Mouse (Mus musculus) cerebellum, adult 9-11 months (tissue): Measurements from ENCODE around the gene Cngb1.

Source experiments
- DNase-seq: peaks from one replicate; pipeline ENCODE4 v3.0.0; 2022

The Cngb1 gene

GRCm38 (mm10) chr8:95306431-95306830 lies at the start of gene Cngb1:
Gene Cngb1 (minus strand): TSS chr8:95306585.
- no peak for DNase-seq

GRCm38 (mm10) chr8:95354606-95355005 lies 48.2 kb upstream of the Cngb1 start:
- DNase-seq, result no peak

- peak; percentile 28 for DNase-seq
These were observed 46.8 kb upstream of the Cngb1 start for GRCm38 (mm10) chr8:95352871-95353866.

- DNase-seq, result peak; percentile 30
These were observed 45.9 kb upstream of the Cngb1 start, which contains the start of gene Mmp15 for GRCm38 (mm10) chr8:95352151-95352870. Gene Mmp15 (plus strand): TSS chr8:95352268.

GRCm38 (mm10) chr8:95351461-95351860 lies 45.1 kb upstream of the Cngb1 start:
- no peak for DNase-seq

GRCm38 (mm10) chr8:95348811-95349630 lies 42.6 kb upstream of the Cngb1 start:
- DNase-seq, result peak; percentile 38

GRCm38 (mm10) chr8:95348356-95348755 lies 42.0 kb upstream of the Cngb1 start:
- no peak for DNase-seq

GRCm38 (mm10) chr8:95346643-95347545 lies 40.5 kb upstream of the Cngb1 start:
- no peak for DNase-seq

GRCm38 (mm10) chr8:95344668-95345067 lies 38.3 kb upstream of the Cngb1 start:
- DNase-seq, result no peak

GRCm38 (mm10) chr8:95341721-95342120 lies 35.3 kb upstream of the Cngb1 start:
- no peak for DNase-seq

GRCm38 (mm10) chr8:95336363-95336762 lies 30.0 kb upstream of the Cngb1 start:
- no peak for DNase-seq

GRCm38 (mm10) chr8:95335706-95336105 lies 29.3 kb upstream of the Cngb1 start:
- no peak for DNase-seq

GRCm38 (mm10) chr8:95332437-95333199 lies 26.2 kb upstream of the Cngb1 start:
- DNase-seq, result no peak

GRCm38 (mm10) chr8:95331720-95332436 lies 25.5 kb upstream of the Cngb1 start, which contains the start of the genes Zfp319 and Usb1:
Gene Zfp319 (minus strand): TSS chr8:95331950.
Gene Usb1 (plus strand): TSS chr8:95332284.
- peak; percentile 92 for DNase-seq

- no peak for DNase-seq
These were observed 24.9 kb upstream of the Cngb1 start for GRCm38 (mm10) chr8:95331156-95331719.

- DNase-seq, result no peak
These were observed 24.0 kb upstream of the Cngb1 start for GRCm38 (mm10) chr8:95330367-95330766.

- no peak for DNase-seq
These were observed 21.6 kb upstream of the Cngb1 start for GRCm38 (mm10) chr8:95327866-95328465.

GRCm38 (mm10) chr8:95326822-95327221 lies 20.4 kb upstream of the Cngb1 start:
- no peak for DNase-seq

- no peak for DNase-seq
These were observed 18.3 kb upstream of the Cngb1 start for GRCm38 (mm10) chr8:95324646-95325045.
